ENCODE assay signal across 16 mouse cellular contexts in genomic region chr13:95566841-95567551, GRCm38 (mm10). TPM values are rescaled to one million over a fixed set of nuclear protein-coding genes. Genes with fewer than 3 reads are reported as not detected.
DNase-seq lines count a peak whose midpoint lies in the region; ATAC-seq and TF ChIP-seq lines count a peak whose summit lies in the region.
"Had no signal": no experiment of that assay in that cellular context is flagged by ENCODE, and none has a peak within 500 bp of the region (broad histone marks: within the 10 kb centered on the region; RNA-seq: fewer than 3 reads in every experiment).

No protein-coding gene starts in this region.

- no peaks in the 10 kb centered on the region for H3K9me3 ChIP-seq in intestine, embryonic 15.5 days
- H3K9me3 ChIP-seq in hindbrain, embryonic 10.5 days, result peaks cover 4% of the 10 kb centered on the region; the same call in 1 of the 2 replicates
- H3K9me3 ChIP-seq: embryonic facial prominence, embryonic 15.5 days; hindbrain, embryonic 15.5 days; midbrain, embryonic 13.5 days had no signal

- no peak for TF ChIP-seq CTCF in left cerebral cortex, adult 2 months (IDR thresholded peaks at IDR 0.05)

- H3K4me1 ChIP-seq in intestine, embryonic 15.5 days (replicated peaks), result no peaks in the 10 kb centered on the region
- peaks cover 5% of the 10 kb centered on the region; the same call in 1 of the 2 replicates for H3K4me1 ChIP-seq in hindbrain, embryonic 10.5 days (replicated peaks)
- H3K4me1 ChIP-seq: embryonic facial prominence, embryonic 15.5 days; hindbrain, embryonic 15.5 days; midbrain, embryonic 13.5 days had no signal

- H3K4me3 ChIP-seq in left cerebral cortex, adult 2 months, result no peak overlapping the region
- H3K4me3 ChIP-seq in intestine, embryonic 15.5 days (replicated peaks), result no peak overlapping the region
- H3K4me3 ChIP-seq in hindbrain, embryonic 10.5 days, result no peak overlapping the region
- H3K4me3 ChIP-seq: embryonic facial prominence, embryonic 15.5 days; hindbrain, embryonic 15.5 days; midbrain, embryonic 13.5 days had no signal

- no peaks in the 10 kb centered on the region for H3K36me3 ChIP-seq in intestine, embryonic 15.5 days
- H3K36me3 ChIP-seq in hindbrain, embryonic 10.5 days, result no peaks in the 10 kb centered on the region
- H3K36me3 ChIP-seq: embryonic facial prominence, embryonic 15.5 days; hindbrain, embryonic 15.5 days; midbrain, embryonic 13.5 days had no signal

- WGBS in intestine, embryonic 15.5 days, result 96% methylated on average over 15 of the region's 15 CpGs
- WGBS in hindbrain, embryonic 10.5 days, result 96% methylated on average over 15 of the region's 15 CpGs

- H3K27ac ChIP-seq in left cerebral cortex, adult 2 months, result no peak overlapping the region
- H3K27ac ChIP-seq in intestine, embryonic 15.5 days, result no peak overlapping the region
- H3K27ac ChIP-seq in hindbrain, embryonic 10.5 days, result no peak overlapping the region
- H3K27ac ChIP-seq: embryonic facial prominence, embryonic 15.5 days; hindbrain, embryonic 15.5 days; midbrain, embryonic 13.5 days had no signal

- intact Hi-C loops in left cerebral cortex, adult 2 months (cut with DNase I), result loop anchor here (10.0 kb wide), 1 partner anchor 398 kb away; no protein-coding TSS in a partner anchor

- H3K9ac ChIP-seq in intestine, embryonic 15.5 days, result no peak overlapping the region
- H3K9ac ChIP-seq: embryonic facial prominence, embryonic 15.5 days; hindbrain, embryonic 15.5 days; midbrain, embryonic 13.5 days had no signal

- no peak overlapping the region for H3K4me2 ChIP-seq in intestine, embryonic 15.5 days (replicated peaks)
- H3K4me2 ChIP-seq: embryonic facial prominence, embryonic 15.5 days; hindbrain, embryonic 15.5 days; midbrain, embryonic 13.5 days had no signal

- ATAC-seq in megakaryocyte-erythroid progenitor cell, adult 5-6 weeks (replicated peaks; ENCODE audit: low FRiP score, low TSS enrichment, poor library complexity, severe bottlenecking), result peak; percentile 82
- ATAC-seq in intestine, embryonic 15.5 days, result no peak
- ATAC-seq: forebrain, embryonic 14.5 days; midbrain, embryonic 13.5 days had no signal

- no peaks in the 10 kb centered on the region for H3K27me3 ChIP-seq in intestine, embryonic 15.5 days (replicated peaks)
- H3K27me3 ChIP-seq in hindbrain, embryonic 10.5 days (ENCODE audit: insufficient read depth, poor library complexity, severe bottlenecking), result no peaks in the 10 kb centered on the region
- H3K27me3 ChIP-seq: embryonic facial prominence, embryonic 15.5 days; hindbrain, embryonic 15.5 days; midbrain, embryonic 13.5 days had no signal

- peak; percentile 65 for DNase-seq in CD4-positive helper T cell, adult 2 months (ENCODE audit: low read depth, low spot score)
- peak; percentile 34 for DNase-seq in T-cell, adult 2 months (ENCODE audit: low spot score)
- DNase-seq in liver, result peak; percentile 28
- DNase-seq in frontal cortex, postnatal 10 days (ENCODE audit: low spot score in 2 of 2), result no peak
- DNase-seq in left cerebral cortex, adult 2 months (ENCODE audit: extremely low spot score in 1 of 2, low spot score in 2 of 2), result no peak
- DNase-seq in hindbrain, embryonic 10.5 days (ENCODE audit: low spot score), result no peak
- DNase-seq: cerebellum, adult 2 months; heart, adult 18-20 months; kidney, adult 8-10 months had no signal

RNA-seq across cellular contexts. Expression of gene F2rl1, which starts 42.0 kb away (rescaled TPM):
- total RNA-seq in megakaryocyte-erythroid progenitor cell, adult 5-6 weeks (2014; fragmentation: Nextera tagmentation), result 0.66 TPM in 1 of 2 replicates, not detected in the other
- total RNA-seq in megakaryocyte-erythroid progenitor cell, adult 5-6 weeks (2017), result 0.47 TPM in 1 of 2 replicates, not detected in the other
- total RNA-seq in left cerebral cortex, adult 2 months (2021), result under 1 TPM; 0.21 to 0.32 TPM
- 15.3 and 15.5 TPM in 2 replicates for polyA plus RNA-seq in intestine, embryonic 15.5 days (2015; fragmentation: Nextera tagmentation; extraction: Ambion mirVana)
- polyA plus RNA-seq in hindbrain, embryonic 10.5 days (2016; fragmentation: Nextera tagmentation; extraction: Ambion mirVana), result 0.05 and 0.07 TPM in 2 replicates
- polyA plus RNA-seq: C2C12; hindbrain, embryonic 15.5 days had no signal

RNA-seq across cellular contexts. Expression of gene F2r, which starts 51.3 kb away (rescaled TPM):
- total RNA-seq in megakaryocyte-erythroid progenitor cell, adult 5-6 weeks (2014; fragmentation: Nextera tagmentation), result 25.5 and 37.9 TPM in 2 replicates
- 41.8 and 85.3 TPM in 2 replicates for total RNA-seq in megakaryocyte-erythroid progenitor cell, adult 5-6 weeks (2017)
- total RNA-seq in left cerebral cortex, adult 2 months (2021), result 1 to 10 TPM; 3.9 to 4.4 TPM
- 46.1 and 50.0 TPM in 2 replicates for polyA plus RNA-seq in intestine, embryonic 15.5 days (2015; fragmentation: Nextera tagmentation; extraction: Ambion mirVana)
- 93.4 and 117 TPM in 2 replicates for polyA plus RNA-seq in hindbrain, embryonic 10.5 days (2016; fragmentation: Nextera tagmentation; extraction: Ambion mirVana)

Comparison
In these comparisons a context has a peak if more than half of its experiments do, and no peak if none do; other contexts are left out.
1. DNase-seq: peak in CD4-positive helper T cell, adult 2 months (single experiment), T-cell, adult 2 months (single experiment) and liver (single experiment); none in frontal cortex, postnatal 10 days (0 of 2), left cerebral cortex, adult 2 months (0 of 2) and hindbrain, embryonic 10.5 days (single experiment).
2. RNA of gene F2r, which starts 51.3 kb away (total RNA-seq): 25.5 to 85.3 TPM in megakaryocyte-erythroid progenitor cell, adult 5-6 weeks; 3.9 to 4.4 TPM in left cerebral cortex, adult 2 months; every median in the first group is over 4 times any median in the second.